Mouse (Mus musculus): ENCODE data around the gene Vps25. TPM values are rescaled to one million over a fixed set of nuclear protein-coding genes. Genes with fewer than 3 reads are reported as not detected.
A peak's percentile ranks its signal among the peaks of the same experiment; 100 is the strongest.

Vps25 gene
- polyA plus RNA-seq (2012; ENCODE audit: insufficient read depth, insufficient read length, missing spikeins): 111 and 114 TPM in 2 replicates

- 0 out of 2 replicates have a peak, but pooled peaks have one; percentile 12 for TF ChIP-seq CTCF (IDR thresholded peaks at IDR 0.05; ENCODE audit: low read depth, low read length)
- TF ChIP-seq POLR2A (IDR thresholded peaks at IDR 0.05; ENCODE audit: borderline replicate concordance, low read depth, low read length): 0 out of 2 replicates have a peak, but pooled peaks have one; percentile 40
- Histone ChIP-seq H3K4me1 (ENCODE audit: control insufficient read depth, insufficient read depth, low read length) (no peaks in the 10 kb centered on the region; the same call in 1 of the 2 replicates), H3K4me3 (ENCODE audit: insufficient read depth, low read length) (peak within 1 kb of the TSS; percentile 98), H3K27ac (ENCODE audit: insufficient read depth, low read depth, low read length) (peak within 1 kb of the TSS; percentile 73)
These were observed at the start of gene Vps25 for GRCm38 (mm10) chr11:101253613-101254389. TSS of gene Vps25 (plus strand) at chr11:101253707.

- H3K4me3 ChIP-seq (ENCODE audit: insufficient read depth, low read length): no peak overlapping the region
- no peak overlapping the region for H3K27ac ChIP-seq (ENCODE audit: insufficient read depth, low read depth, low read length)
- TF ChIP-seq POLR2A (IDR thresholded peaks at IDR 0.05; ENCODE audit: borderline replicate concordance, low read depth, low read length): no peak
- TF ChIP-seq CTCF (IDR thresholded peaks at IDR 0.05; ENCODE audit: low read depth, low read length): no peak
- H3K4me1 ChIP-seq (ENCODE audit: control insufficient read depth, insufficient read depth, low read length): no peaks in the 10 kb centered on the region
These were observed 41.5 kb upstream of the Vps25 start for GRCm38 (mm10) chr11:101211970-101212369.

GRCm38 (mm10) chr11:101216936-101217335, 36.6 kb upstream of the Vps25 start:
- Histone ChIP-seq H3K4me3 (ENCODE audit: insufficient read depth, low read length) (no peak overlapping the region), H3K4me1 (ENCODE audit: control insufficient read depth, insufficient read depth, low read length) (peaks cover 9% of the 10 kb centered on the region), H3K27ac (ENCODE audit: insufficient read depth, low read depth, low read length) (no peak overlapping the region)
- TF ChIP-seq CTCF (IDR thresholded peaks at IDR 0.05; ENCODE audit: low read depth, low read length) (no peak), POLR2A (IDR thresholded peaks at IDR 0.05; ENCODE audit: borderline replicate concordance, low read depth, low read length) (no peak)

- TF ChIP-seq POLR2A (IDR thresholded peaks at IDR 0.05; ENCODE audit: borderline replicate concordance, low read depth, low read length): no peak
- no peak for TF ChIP-seq CTCF (IDR thresholded peaks at IDR 0.05; ENCODE audit: low read depth, low read length)
- Histone ChIP-seq H3K27ac (ENCODE audit: insufficient read depth, low read depth, low read length) (no peak overlapping the region), H3K4me1 (ENCODE audit: control insufficient read depth, insufficient read depth, low read length) (peaks cover 9% of the 10 kb centered on the region), H3K4me3 (ENCODE audit: insufficient read depth, low read length) (no peak overlapping the region)
These were observed 35.0 kb upstream of the Vps25 start for GRCm38 (mm10) chr11:101218436-101219055.

GRCm38 (mm10) chr11:101220853-101221252, 32.7 kb upstream of the Vps25 start:
- no peak overlapping the region for H3K4me3 ChIP-seq (ENCODE audit: insufficient read depth, low read length)
- no peak overlapping the region for H3K27ac ChIP-seq (ENCODE audit: insufficient read depth, low read depth, low read length)
- peaks cover 12% of the 10 kb centered on the region for H3K4me1 ChIP-seq (ENCODE audit: control insufficient read depth, insufficient read depth, low read length)
- TF ChIP-seq POLR2A (IDR thresholded peaks at IDR 0.05; ENCODE audit: borderline replicate concordance, low read depth, low read length) (no peak), CTCF (IDR thresholded peaks at IDR 0.05; ENCODE audit: low read depth, low read length) (no peak)

- Histone ChIP-seq H3K27ac (ENCODE audit: insufficient read depth, low read depth, low read length) (no peak overlapping the region), H3K4me3 (ENCODE audit: insufficient read depth, low read length) (no peak overlapping the region), H3K4me1 (ENCODE audit: control insufficient read depth, insufficient read depth, low read length) (peaks cover 12% of the 10 kb centered on the region)
- TF ChIP-seq CTCF (IDR thresholded peaks at IDR 0.05; ENCODE audit: low read depth, low read length) (no peak), POLR2A (IDR thresholded peaks at IDR 0.05; ENCODE audit: borderline replicate concordance, low read depth, low read length) (no peak)
These were observed 32.1 kb upstream of the Vps25 start for GRCm38 (mm10) chr11:101221306-101221986.

- Histone ChIP-seq H3K4me1 (ENCODE audit: control insufficient read depth, insufficient read depth, low read length) (peaks cover 12% of the 10 kb centered on the region), H3K27ac (ENCODE audit: insufficient read depth, low read depth, low read length) (no peak overlapping the region), H3K4me3 (ENCODE audit: insufficient read depth, low read length) (no peak overlapping the region)
- no peak for TF ChIP-seq POLR2A (IDR thresholded peaks at IDR 0.05; ENCODE audit: borderline replicate concordance, low read depth, low read length)
- TF ChIP-seq CTCF (IDR thresholded peaks at IDR 0.05; ENCODE audit: low read depth, low read length): no peak
These were observed 29.2 kb upstream of the Vps25 start for GRCm38 (mm10) chr11:101224337-101224736.

GRCm38 (mm10) chr11:101225331-101226064, 28.0 kb upstream of the Vps25 start:
- peaks cover 22% of the 10 kb centered on the region for H3K4me1 ChIP-seq (ENCODE audit: control insufficient read depth, insufficient read depth, low read length)
- peak overlapping the region; percentile 38; the same call in 1 of the 2 replicates for H3K27ac ChIP-seq (ENCODE audit: insufficient read depth, low read depth, low read length)
- TF ChIP-seq POLR2A (IDR thresholded peaks at IDR 0.05; ENCODE audit: borderline replicate concordance, low read depth, low read length) (no peak), CTCF (IDR thresholded peaks at IDR 0.05; ENCODE audit: low read depth, low read length) (no peak)
- peak overlapping the region; percentile 83 for H3K4me3 ChIP-seq (ENCODE audit: insufficient read depth, low read length)

GRCm38 (mm10) chr11:101226065-101226701, 27.3 kb upstream of the Vps25 start, which contains the start of gene Ezh1:
TSS of gene Ezh1 (minus strand) at chr11:101226463.
- Histone ChIP-seq H3K4me3 (ENCODE audit: insufficient read depth, low read length) (peak within 1 kb of the TSS; percentile 83), H3K4me1 (ENCODE audit: control insufficient read depth, insufficient read depth, low read length) (peaks cover 24% of the 10 kb centered on the region), H3K27ac (ENCODE audit: insufficient read depth, low read depth, low read length) (peak within 1 kb of the TSS; percentile 59)
- TF ChIP-seq CTCF (IDR thresholded peaks at IDR 0.05; ENCODE audit: low read depth, low read length) (no peak), POLR2A (IDR thresholded peaks at IDR 0.05; ENCODE audit: borderline replicate concordance, low read depth, low read length) (no peak)

Measured in bone marrow macrophage, adult 2 months (primary cell).